Mouse (Mus musculus) hindbrain, postnatal 0 days (tissue): ENCODE results near the gene Zfp558. TPM values are rescaled to one million over a fixed set of nuclear protein-coding genes. Genes with fewer than 3 reads are reported as not detected.

Source experiments
- ATAC-seq: fragments of 200-750 bp; cut with Nextera tagmentation; 2 replicates; pipeline ENCODE4 v1.8.0; 2017; ENCODE audit warnings: mild to moderate bottlenecking, moderate TSS enrichment, moderate library complexity
- DNase-seq: peaks from one replicate; pipeline ENCODE4 v3.0.0-alpha.2; 2015; ENCODE audit warnings: low spot score
- H3K27ac ChIP-seq: fragments of 300-500 bp; sonication (generic); 2 replicates; pipeline ENCODE4 v1.5.1; 2014; ENCODE audit warnings: mild to moderate bottlenecking
- H3K27me3 ChIP-seq: fragments of 300-500 bp; sonication (generic); 2 replicates; pipeline ENCODE4 v1.6.1; 2014; ENCODE audit warnings: low read length, mixed read lengths; ENCODE audit not compliant: insufficient read depth
- H3K36me3 ChIP-seq: fragments of 300-500 bp; sonication (generic); 2 replicates; pipeline ENCODE4 v1.6.1; 2014; ENCODE audit warnings: low read length, mixed read lengths; ENCODE audit not compliant: insufficient read depth
- H3K4me1 ChIP-seq: fragments of 300-500 bp; sonication (generic); 2 replicates; pipeline ENCODE4 v1.6.1; 2014; ENCODE audit warnings: antibody characterized with exemption, low read length, mixed read lengths; ENCODE audit not compliant: insufficient read depth
- H3K4me2 ChIP-seq: fragments of 300-500 bp; sonication (generic); 2 replicates; pipeline ENCODE4 v1.6.1; 2014; ENCODE audit warnings: low read depth, mild to moderate bottlenecking, low read length, moderate library complexity, mixed read lengths
- H3K4me3 ChIP-seq: fragments of 300-500 bp; sonication (generic); 2 replicates; pipeline ENCODE4 v1.5.1; 2014; ENCODE audit warnings: low read length
- H3K9ac ChIP-seq: fragments of 300-500 bp; sonication (generic); replicated peaks from 2 replicates; pipeline ENCODE4 v1.6.1; 2014; ENCODE audit warnings: mild to moderate bottlenecking, low read length, moderate library complexity, mixed read lengths
- H3K9me3 ChIP-seq: fragments of 300-500 bp; sonication (generic); 2 replicates; pipeline ENCODE4 v1.6.1; 2016; ENCODE audit warnings: low read length, mixed read lengths
- CTCF ChIP-seq: IDR thresholded peaks from 2 replicates; pipeline ENCODE4 v1.5.1; 2016; ENCODE audit warnings: antibody characterized with exemption, control low read depth, low read depth
- WGBS: fragments of 180-500 bp; shearing (Covaris S2); extraction: QIAGEN DNeasy Blood & Tissue Kit; methylation state at CpG from one replicate; pipeline ENCODE4 v1.1.7; 2014; 5-methylcytosine and 5-hydroxymethylcytosine counted together
- polyA plus RNA-seq: library from polyadenylated mRNA; unstranded; fragments of >200 nt; fragmentation: Nextera tagmentation; extraction: Ambion mirVana; gene quantifications from 2 replicates; pipeline ENCODE4 v1.2.1, GENCODE M21; 2015
- total RNA-seq: library from RNA; depleted of rRNA; stranded (reverse); fragments of >200 nt; gene quantifications from 2 replicates; pipeline ENCODE4 v1.2.3, GENCODE M21; 2014; rRNA removed

Gene Zfp558
- total RNA-seq = 21.4 and 28.9 TPM in 2 replicates
- 14.0 and 17.8 TPM in 2 replicates for polyA plus RNA-seq

GRCm38 (mm10) chr9:18478168-18478567, at the start of gene Zfp558, which contains the start of gene Mbd3l1:
TSS of gene Zfp558 (minus strand) at chr9:18478268.
TSS of gene Mbd3l1 (plus strand) at chr9:18478359.
- Histone ChIP-seq H3K4me1 (no peaks in the 10 kb centered on the region), H3K27me3 (no peaks in the 10 kb centered on the region), H3K36me3 (no peaks in the 10 kb centered on the region), H3K27ac (no peak within 1 kb of the TSS), H3K9me3 (no peaks in the 10 kb centered on the region), H3K4me3 (no peak within 1 kb of the TSS), H3K9ac (no peak within 1 kb of the TSS), H3K4me2 (no peak within 1 kb of the TSS)
- ATAC-seq (no peak), DNase-seq (no peak)
- 75% methylated on average over 3 of the region's 3 CpGs for WGBS
- no peak for TF ChIP-seq CTCF

GRCm38 (mm10) chr9:18508098-18508497, 30.0 kb upstream of the Zfp558 start:
- no peak overlapping the region for H3K27ac ChIP-seq
- 48% methylated on average over 2 of the region's 2 CpGs for WGBS
- H3K9ac ChIP-seq = no peak overlapping the region
- H3K4me2 ChIP-seq = no peak overlapping the region
- H3K36me3 ChIP-seq = no peaks in the 10 kb centered on the region
- DNase-seq = peak; percentile 67
- H3K4me3 ChIP-seq = no peak overlapping the region
- no peaks in the 10 kb centered on the region for H3K27me3 ChIP-seq
- TF ChIP-seq CTCF = peak; percentile 71
- no peaks in the 10 kb centered on the region for H3K4me1 ChIP-seq
- no peaks in the 10 kb centered on the region for H3K9me3 ChIP-seq
- peak; percentile 86 for ATAC-seq

DNA sequence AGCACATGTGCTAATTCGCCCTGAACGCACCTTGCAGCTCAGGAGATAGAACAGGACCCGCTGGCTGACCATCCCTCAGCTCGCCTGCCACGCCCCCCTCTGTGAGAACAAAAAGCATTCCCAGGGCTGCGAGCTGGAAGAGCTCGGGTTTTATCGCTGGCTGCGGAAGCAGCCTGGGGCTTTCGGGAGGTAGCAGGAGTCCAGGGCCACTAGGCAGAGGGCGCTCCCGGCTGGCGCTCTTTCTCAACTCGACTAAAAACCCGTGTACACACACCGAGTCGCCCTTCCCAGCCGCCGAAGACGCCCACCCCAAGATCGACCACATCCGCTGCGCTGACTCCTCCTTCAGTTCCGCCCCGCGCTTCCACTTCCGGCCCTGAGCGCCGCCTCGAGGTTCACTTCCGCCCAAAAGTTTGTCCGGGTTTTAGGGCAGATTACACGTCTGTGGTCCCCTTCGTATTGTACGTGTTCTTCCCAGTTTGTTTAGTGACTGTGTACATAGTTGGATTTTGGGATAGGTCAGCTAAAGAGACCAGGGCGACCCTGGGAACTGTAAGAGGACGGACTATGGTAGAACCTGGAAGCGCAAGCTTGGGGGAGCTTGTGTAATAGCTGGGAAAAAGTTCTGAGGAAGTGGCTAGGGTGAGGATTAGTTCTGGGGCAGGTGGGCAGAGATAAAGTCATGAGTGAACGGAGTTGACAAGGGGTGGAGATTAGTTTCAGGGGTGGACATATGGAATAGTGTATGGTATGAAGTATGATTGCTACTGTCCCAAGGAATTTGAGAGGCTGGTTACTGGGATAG, 4.5 kb downstream of the Zfp558 start:
- peak overlapping the region; percentile 82 for H3K27ac ChIP-seq
- peak overlapping the region; percentile 74 for H3K4me3 ChIP-seq
- DNase-seq = peak; percentile 92
- peak; percentile 46; the same call in 1 of the 2 replicates for TF ChIP-seq CTCF
- H3K4me1 ChIP-seq = no peaks in the 10 kb centered on the region
- H3K36me3 ChIP-seq = no peaks in the 10 kb centered on the region
- H3K9me3 ChIP-seq = no peaks in the 10 kb centered on the region
- peak overlapping the region; percentile 61 for H3K9ac ChIP-seq
- WGBS = 4% methylated on average over 39 of the region's 39 CpGs
- ATAC-seq = peak; percentile 99
- peak overlapping the region; percentile 78 for H3K4me2 ChIP-seq
- H3K27me3 ChIP-seq = no peaks in the 10 kb centered on the region

DNA sequence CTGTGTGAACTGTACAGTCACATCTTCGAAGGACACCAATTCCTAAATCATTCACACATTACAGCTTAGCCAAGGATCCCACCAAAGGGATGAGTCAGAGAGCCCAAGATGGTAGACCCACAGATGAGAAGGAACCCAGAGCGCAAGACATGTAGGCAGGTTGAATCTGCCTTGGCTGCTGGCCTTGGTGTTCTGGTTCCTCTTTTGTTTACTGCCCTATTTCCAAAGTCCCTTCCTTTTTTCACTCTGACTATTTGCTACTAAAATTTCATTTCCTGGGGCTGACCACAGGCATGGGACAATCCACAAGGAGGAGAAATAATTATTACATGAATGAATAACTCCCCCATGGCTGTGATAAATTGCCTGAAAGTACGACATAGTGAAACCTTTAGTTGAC, 10.1 kb downstream of the Zfp558 start:
- Histone ChIP-seq H3K9me3 (no peaks in the 10 kb centered on the region), H3K36me3 (peaks cover 16% of the 10 kb centered on the region; the same call in 1 of the 2 replicates), H3K4me1 (no peaks in the 10 kb centered on the region), H3K9ac (no peak overlapping the region), H3K4me3 (no peak overlapping the region), H3K27ac (no peak overlapping the region), H3K27me3 (no peaks in the 10 kb centered on the region), H3K4me2 (no peak overlapping the region)
- WGBS = 88% methylated on average over 3 of the region's 3 CpGs
- no peak for TF ChIP-seq CTCF
- DNase-seq (no peak), ATAC-seq (no peak)

- no peaks in the 10 kb centered on the region for H3K4me1 ChIP-seq
- no peaks in the 10 kb centered on the region for H3K27me3 ChIP-seq
- no peak overlapping the region for H3K4me3 ChIP-seq
- H3K36me3 ChIP-seq = peaks cover 16% of the 10 kb centered on the region; the same call in 1 of the 2 replicates
- H3K4me2 ChIP-seq = no peak overlapping the region
- ATAC-seq (no peak), DNase-seq (no peak)
- no peak overlapping the region for H3K9ac ChIP-seq
- no peaks in the 10 kb centered on the region for H3K9me3 ChIP-seq
- WGBS = 46% methylated on average over 3 of the region's 3 CpGs
- TF ChIP-seq CTCF = no peak
- H3K27ac ChIP-seq = no peak overlapping the region
Measured at GRCm38 (mm10) chr9:18467350-18467749, 10.7 kb downstream of the Zfp558 start.

DNA sequence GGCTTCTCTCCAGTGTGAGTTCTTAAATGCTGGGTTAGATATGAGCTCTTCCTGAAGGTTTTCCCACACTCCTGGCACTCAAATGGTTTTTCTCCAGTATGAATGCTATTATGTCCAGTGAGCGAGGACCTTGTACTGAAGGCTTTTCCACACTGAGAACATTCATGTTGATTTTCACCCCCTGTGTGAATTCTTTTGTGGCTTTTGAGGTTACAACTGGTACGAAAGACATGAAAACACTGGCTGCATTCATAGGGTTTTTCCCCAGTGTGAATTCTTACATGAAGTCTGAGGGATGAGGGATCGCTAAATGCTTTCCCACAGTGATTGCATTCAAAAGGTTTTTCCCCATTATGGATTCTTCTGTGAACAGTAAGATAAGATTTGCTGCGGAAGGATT, 21.5 kb downstream of the Zfp558 start:
- WGBS = 69% methylated on average over 4 of the region's 4 CpGs
- no peak overlapping the region for H3K4me2 ChIP-seq
- H3K4me3 ChIP-seq = no peak overlapping the region
- H3K4me1 ChIP-seq = no peaks in the 10 kb centered on the region
- ATAC-seq (no peak), DNase-seq (no peak)
- peaks cover 6% of the 10 kb centered on the region; the same call in 1 of the 2 replicates for H3K9me3 ChIP-seq
- H3K27ac ChIP-seq = no peak overlapping the region
- H3K36me3 ChIP-seq = peaks cover 28% of the 10 kb centered on the region
- no peak for TF ChIP-seq CTCF
- no peaks in the 10 kb centered on the region for H3K27me3 ChIP-seq
- H3K9ac ChIP-seq = no peak overlapping the region

DNA sequence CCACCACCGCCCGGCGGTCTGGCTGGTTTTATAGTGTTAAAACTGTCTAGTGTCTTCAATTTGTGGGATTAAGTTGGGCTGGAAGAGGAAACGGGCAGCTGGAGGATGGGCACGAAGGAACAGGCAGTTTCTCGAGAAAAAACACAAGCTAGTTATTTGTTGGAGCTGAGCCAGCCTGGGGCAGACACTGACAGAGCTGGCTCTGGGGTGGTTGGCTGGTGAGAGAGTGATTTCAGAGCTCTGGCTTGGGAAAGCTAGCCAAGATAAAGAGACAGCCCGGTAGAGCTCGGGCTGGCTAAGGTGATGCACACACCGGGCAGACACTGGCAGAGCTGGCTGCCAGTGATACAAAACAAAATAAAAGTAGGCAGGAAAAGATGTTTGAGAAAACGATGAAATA, 46.4 kb downstream of the Zfp558 start:
- no peak for ATAC-seq

More for the DNA sequence above, 46.4 kb downstream of the Zfp558 start:
- Histone ChIP-seq H3K4me1 (no peaks in the 10 kb centered on the region), H3K27ac (no peak overlapping the region), H3K9me3 (no peaks in the 10 kb centered on the region), H3K9ac (no peak overlapping the region), H3K27me3 (no peaks in the 10 kb centered on the region), H3K36me3 (no peaks in the 10 kb centered on the region), H3K4me2 (no peak overlapping the region), H3K4me3 (no peak overlapping the region)
- WGBS = 57% methylated on average over 10 of the region's 10 CpGs
- DNase-seq = peak; percentile 56
- no peak for TF ChIP-seq CTCF
